Mouse (Mus musculus) thymus, postnatal 4 days (tissue): ENCODE measurements around the gene Atoh7.

ENCODE experiments used
- DNase-seq: peaks from one replicate; pipeline ENCODE4 v3.0.0; 2021

The Atoh7 gene

DNA sequence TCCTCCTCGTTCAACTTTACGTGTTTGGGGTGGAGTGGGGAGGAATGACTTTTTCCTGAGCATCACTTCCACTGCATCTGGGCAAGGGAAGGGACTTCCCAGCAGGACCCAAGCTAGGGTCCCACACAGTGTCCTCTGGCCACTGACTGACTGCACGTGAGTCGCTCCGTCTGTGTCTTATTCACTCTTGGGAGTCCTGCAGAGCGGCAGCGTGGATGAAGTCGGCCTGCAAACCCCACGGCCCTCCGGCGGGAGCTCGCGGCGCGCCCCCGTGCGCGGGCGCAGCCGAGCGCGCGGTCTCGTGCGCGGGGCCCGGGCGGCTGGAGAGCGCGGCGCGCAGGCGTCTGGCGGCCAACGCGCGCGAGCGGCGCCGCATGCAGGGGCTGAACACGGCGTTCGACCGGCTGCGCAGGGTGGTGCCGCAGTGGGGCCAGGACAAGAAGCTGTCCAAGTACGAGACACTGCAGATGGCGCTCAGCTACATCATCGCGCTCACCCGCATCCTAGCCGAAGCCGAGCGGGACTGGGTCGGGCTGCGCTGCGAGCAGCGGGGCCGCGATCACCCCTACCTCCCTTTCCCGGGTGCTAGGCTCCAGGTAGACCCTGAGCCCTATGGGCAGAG is 601 bp downstream of the Atoh7 start:
- DNase-seq, result peak; percentile 64

DNA sequence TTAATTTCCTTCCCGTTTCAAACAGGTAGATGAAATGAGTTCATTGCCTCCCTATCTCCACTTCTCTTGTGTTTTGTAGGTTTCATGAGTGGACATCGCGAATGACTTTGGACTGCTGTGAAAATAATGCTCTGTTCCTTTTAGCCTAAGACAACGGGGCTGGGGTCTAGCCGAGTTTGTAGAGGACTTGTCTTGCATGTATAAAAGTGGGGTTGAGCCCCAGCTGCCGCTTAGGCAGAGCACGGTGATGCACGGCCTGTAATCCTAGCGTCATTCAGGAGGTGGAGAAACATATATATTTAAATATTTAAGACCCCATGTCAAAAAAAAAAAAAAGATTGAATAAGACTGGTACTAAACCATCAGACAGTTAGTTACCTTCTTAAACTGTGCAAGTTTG is 1.2 kb downstream of the Atoh7 start:
- DNase-seq, result no peak

DNA sequence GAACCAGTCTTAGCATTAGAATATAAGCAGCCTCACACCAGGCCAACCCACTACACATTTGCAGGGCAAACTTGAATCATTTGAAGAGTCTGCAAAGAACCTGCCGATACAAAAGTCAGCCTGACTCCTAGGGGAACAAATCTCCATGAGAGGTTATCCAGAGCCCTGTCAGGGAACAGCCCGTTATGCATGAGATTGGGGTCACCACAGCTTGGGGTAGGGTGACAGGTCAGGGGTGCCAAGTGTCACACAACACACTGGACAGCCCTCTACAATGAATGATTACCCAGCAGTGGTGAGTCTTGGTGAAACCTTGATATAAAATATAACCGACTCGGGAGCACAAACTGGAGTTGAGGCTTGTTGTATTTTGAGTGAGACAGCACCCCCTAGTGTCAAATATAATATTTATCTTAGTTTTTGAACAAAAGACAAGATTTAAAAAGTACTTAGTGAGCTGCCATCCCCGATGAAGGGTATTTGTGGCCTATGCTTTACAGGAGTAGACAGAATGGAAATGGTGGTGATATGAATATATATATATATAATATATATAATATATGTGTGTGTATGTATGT is 13.7 kb downstream of the Atoh7 start:
- no peak for DNase-seq

DNA sequence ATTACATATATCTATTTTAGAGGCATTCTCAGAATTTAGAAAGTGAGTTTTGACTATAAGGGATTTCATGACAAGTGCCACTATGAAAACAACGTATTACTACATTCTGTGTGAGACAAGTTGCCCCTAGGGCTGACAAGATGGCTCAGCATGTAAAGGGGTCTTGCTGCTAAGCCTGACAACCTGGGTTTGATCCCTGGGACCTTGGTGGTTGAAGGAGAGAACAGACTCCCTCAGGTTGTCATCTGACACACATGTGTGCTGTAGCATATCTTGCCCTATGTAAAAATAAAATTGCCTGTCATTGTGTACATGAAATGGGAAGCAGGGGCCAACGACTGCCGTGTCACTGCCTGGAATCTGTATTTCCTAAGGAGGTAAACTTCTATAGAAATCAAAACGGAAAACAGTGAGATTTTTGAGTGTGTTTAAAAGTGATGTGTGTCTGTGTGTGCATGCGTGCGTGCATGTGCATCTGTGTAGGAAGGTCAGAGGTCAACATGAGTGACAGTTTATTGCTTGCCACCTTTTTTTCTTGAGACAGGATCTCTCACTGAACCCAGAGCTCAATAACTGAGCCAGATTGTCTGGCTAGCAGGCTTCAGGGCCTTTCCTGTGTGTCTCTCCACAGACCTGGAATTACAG is 14.4 kb downstream of the Atoh7 start:
- DNase-seq, result no peak

DNA sequence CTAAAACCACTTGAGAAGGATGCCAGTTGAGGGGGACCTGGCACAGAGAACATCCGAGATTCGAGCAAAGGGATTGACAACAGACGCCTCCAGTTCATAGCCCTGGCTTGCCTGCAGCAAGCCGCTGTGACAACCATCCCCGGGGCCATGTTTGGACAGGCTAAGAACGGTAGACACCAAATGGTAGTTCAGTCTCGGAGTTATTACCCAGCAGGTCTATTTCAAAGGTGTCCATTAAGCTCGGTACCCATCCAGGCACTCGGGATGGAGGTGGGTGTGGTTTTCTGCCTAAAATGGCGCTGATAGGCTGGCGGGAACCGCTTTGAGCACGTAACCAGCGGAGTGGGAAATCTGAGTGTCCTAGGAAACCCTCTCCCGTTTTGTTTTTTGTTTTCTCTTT is 16.4 kb downstream of the Atoh7 start:
- DNase-seq, result no peak

DNA sequence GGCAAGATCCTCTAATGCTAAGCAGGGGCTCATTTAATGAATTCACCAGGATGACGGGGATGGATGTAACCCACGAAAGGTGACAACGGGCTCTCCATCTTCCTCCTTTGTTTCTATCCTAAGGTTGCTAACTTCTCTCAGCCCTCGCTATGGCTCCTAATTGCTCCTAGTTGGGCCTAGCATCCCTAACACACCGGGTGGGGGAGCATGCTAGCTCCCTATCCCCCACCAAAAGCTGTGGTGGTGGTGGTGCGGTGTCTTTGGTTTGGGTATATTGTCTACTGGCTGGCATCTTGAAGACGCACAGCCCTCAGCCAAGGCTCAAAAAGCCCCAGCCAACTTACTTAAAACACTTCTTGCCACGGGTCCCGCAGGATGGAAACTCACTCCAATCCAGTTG is 16.9 kb downstream of the Atoh7 start:
- DNase-seq, result no peak

DNA sequence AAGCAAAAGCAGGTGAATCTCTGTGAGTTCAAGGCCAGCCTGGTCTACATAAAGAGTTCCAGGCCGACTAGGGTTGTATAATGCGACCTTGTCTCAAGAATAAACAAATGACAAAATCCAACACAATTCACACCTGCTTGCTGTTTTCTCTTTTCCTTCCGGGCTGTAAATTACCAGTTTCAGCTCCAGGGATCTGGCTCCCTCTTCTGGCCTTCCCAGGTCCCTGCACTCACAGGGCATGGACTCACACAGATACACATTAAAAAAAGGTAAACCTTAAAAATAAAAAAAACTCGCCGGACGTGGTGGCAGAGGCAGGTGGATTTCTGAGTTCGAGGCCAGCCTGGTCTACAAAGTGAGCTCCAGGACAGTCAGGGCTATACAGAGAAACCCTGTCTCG is 18.1 kb downstream of the Atoh7 start:
- DNase-seq, result no peak

DNA sequence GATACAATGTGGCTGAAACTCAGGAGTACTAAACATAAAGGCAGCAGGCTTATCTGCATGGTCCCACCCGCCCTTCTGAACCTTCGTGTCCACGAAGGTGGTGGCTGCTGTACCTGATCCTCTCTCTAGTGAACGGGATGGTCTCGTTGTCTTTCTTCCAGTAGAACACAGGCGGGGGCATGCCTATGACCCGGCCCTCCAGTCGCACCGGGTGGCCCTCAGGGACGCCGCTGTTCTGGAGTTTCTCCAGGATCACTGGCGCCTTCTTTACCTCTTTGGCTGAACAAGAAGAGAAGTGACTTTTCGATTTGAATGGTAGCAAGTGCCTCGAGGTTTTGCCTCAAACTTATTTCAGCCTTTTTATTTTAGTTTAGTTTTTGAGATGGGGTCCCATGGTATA is 20.5 kb downstream of the Atoh7 start:
- DNase-seq, result no peak

DNA sequence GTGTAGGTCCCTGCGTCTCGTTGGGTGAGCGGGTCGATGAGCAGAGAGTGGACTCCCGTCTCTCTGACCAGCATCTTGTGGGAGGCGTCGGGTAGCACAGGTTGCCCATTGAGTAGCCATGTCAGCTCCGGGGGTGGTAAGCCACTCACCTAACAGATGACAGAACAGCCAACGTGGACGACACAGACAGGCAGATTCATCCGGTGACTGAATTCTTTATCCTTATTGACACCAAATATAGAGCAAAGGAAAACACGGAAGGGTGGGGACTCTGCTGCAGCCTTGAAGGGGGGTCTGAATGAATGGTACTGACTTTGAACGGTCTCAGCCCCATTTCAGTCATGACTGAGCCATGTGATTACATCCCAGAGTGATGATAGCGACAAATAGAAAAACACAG is 22.5 kb downstream of the Atoh7 start:
- DNase-seq, result no peak

DNA sequence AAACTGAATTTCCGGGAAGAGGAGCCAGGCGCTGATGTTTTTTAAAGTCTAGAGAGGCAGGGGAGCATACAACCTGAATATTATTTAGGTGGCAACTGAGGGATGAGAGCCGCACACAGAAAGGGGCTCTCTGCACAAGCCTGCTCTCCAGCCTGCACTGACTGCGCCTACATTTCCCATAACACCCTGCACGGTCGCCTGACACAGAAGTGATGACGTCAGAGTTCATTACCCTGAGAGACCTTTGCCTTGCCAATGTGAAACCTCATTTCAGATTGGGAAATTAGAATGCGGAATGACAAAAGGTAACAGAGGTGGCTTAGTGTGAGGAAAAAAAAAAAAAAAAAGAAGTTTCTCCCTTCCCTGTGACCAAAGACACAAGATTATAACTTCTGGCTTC is 23.1 kb downstream of the Atoh7 start:
- DNase-seq, result peak; percentile 38

DNA sequence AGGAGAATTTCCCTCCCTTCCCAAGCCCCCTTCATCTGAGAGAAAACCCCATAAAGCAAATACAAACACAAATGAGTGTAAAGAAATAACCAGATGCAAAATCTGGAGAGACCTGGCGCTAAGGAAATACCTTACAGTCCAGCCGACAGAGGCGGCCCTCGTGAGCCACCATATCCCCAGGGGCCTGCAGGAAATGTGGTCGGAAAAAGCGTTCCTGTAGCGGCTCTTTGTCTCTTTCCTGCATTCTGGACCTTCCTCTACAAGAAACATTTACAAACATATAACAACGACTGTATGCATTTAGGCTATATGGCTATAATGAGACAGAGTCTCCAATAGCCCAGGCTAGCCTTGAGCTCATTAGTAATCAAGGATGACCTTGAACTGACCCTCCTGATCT is 23.7 kb downstream of the Atoh7 start:
- DNase-seq, result no peak

DNA sequence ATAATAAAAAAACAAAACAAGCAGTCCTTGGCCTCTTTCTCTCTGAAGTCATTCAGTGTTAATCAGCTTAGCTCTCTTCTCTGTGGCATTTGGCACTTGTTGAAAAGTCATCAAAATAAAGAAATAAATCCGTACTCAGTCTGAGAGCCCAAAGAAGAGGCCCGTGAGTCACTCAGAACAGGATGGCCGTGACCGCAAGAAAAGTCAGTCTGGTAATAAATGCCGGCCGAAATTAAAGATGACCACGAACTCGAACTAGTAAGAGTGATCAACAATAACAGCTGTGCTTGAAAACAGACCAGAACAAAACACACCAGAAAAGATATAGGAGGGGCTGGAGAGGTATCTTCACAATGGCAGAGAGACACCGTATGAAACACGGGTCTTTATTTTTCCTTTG is 24.6 kb downstream of the Atoh7 start:
- no peak for DNase-seq

DNA sequence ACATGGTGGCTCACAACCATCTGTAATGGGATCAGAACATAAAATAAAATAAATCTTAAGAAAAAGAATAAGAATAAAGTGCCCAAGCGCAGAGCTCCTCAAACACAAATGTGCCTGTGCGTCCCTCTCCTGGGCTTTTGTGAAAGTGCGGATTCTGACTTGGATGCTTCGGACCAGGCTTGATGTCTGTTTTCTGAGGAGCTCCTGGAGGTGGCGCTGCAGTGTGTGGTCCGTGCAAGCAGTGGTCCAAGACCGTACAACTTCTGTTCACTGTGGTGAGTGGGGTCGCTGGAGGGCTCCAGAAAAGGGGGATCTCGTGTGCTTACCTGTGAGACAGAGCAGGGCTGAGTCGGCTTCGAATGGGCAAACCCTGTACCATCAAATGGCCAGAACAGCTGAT is 25.9 kb downstream of the Atoh7 start:
- DNase-seq, result peak; percentile 21

DNA sequence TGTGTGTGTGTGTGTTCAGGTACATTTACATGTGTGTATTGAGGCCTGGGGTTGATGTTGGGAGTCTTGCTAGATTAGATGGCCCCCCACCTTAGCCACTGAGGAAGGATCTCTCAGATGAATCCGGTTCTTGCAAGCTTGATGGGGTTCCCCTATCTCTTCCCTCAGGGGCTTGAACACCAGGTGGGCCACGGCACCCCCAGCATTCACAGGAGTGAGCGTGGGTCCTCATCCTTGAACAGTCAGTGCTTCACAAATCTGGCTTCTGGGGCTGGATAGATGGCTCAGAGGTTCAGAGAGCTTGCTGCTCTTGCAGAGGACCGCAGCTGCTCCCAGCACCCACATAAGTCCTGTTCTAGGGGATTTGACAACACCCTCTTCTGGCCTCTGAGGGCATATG is 26.7 kb downstream of the Atoh7 start:
- DNase-seq, result no peak

DNA sequence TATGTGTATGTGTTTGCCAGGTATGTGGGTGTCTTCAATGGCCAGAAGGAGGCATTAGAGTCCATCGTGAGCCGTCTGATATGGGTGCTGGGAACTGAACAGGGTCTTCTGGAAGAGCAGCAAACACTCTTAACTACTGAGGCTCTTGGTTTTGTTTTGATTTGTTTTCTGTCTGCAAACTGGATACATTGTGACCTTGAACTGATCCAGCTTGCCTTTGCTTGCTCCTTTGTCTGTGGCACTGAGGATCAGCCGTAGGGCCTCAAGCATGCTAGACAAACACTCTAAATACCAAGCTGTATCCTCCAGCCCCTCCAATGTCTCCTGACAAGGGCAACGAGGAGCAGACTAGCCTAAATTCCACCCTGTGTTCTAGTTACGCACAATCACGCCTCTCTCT is 27.7 kb downstream of the Atoh7 start:
- no peak for DNase-seq

DNA sequence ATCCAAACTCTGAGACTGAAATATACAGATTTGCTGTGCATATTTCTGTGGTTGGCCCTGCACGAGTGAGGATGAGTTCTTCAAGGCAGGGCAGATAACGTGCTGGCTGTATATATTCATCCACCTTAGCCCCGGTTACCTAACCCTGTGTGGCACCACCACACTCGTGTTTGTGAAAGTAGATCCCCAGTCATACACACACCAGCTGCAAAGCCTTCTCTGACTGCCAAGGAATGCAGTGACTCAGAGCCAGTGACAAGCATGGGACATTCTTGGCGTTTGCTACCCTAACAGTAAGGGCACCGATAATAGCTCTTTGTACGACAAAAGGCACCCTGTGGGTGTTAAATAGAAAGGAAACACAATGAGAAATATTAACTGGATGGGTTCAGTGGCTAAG is 28.8 kb downstream of the Atoh7 start:
- no peak for DNase-seq

DNA sequence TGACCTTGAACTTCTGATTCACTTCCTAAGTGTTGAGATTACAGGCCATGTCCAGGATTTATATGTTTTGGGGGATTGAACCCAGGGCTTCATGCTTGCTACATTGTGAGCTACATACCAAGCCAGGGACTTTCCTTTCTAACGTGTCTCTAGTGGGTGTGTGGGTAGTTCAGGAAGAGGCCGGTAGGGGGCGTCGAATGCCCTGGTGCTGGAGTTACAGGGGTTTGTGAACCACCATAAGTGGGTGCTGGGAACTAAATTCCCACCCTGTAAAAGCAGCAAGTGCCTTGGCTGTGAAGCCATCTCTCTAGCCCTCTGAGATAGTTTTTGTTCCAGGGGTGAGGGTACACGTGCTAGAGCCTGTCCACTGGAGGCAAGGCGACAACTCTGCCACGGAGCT is 31.0 kb downstream of the Atoh7 start:
- no peak for DNase-seq

DNA sequence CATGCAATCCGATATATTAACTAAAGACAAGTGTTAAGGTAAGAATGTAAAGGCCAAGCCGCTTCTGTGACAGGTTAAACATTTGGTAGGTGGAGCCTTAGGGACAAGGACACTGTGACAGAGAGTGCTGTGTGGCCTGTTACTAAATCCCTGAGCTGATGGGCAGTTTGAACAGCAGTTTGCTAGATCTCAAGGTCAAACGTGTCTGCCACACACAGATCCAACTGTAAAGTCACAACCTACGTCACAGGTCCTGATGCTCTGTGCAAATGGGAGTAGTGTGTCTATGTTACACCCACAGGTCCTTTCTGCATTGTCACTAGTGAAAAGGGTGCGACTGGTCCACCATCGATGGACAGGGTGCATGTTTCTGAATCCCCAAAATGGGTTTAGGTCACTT is 32.9 kb downstream of the Atoh7 start:
- no peak for DNase-seq

DNA sequence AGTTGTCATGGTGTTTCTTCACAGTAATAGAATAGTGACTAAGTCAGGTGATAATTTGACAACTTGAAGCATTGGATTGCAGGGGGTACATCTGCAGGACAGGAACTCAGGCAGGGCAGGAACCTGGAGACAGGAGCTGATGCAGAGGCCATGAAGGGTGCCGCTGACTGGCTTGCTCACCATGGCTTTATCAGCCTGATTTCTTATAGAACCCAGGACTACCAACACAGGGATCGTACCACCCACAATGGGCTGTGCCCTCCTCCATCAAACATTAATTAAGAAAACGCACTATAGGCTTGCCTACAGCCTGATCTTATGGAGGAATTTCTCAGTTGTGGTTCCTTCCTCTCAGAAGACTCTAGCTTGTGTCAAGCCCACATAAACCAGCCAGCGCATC is 33.9 kb downstream of the Atoh7 start:
- no peak for DNase-seq

DNA sequence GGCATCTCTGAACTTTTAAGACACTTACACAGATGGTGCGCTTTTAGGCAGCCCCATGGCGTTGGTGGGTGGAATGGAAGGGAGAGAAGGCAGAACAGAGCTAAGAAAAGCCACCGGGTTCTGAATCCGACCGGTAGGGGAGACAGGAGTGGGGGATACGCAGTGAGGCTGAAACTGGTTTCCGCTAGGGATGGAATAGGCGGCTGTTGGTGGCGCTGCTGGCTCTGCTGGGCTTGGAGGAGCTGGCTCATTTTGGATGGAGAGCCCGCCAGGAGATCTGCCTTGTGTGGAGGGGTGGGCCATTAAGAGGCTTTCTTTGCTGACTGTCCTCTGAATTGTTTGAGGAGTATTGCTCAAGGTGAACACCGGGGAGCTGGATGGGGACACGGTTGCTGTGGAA is 36.2 kb downstream of the Atoh7 start:
- no peak for DNase-seq

DNA sequence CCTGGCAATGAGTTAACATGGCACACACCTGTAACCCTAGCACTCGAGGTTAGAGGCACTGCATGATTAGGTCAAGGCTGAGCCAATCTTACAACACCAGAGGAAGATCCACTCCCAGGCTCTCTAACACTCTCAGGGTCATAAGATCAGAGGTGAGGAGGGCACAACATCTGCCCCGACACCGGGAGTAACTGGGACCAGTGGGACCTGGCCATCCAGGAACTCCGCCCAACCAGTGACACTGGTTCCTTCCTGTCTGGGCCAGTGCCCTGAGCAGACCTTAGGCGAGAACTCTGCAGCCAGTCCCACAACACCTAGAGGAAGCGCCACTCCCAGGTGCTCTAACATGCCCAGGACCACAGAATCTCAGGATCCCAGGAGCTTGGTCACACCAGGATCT is 37.0 kb downstream of the Atoh7 start:
- no peak for DNase-seq

DNA sequence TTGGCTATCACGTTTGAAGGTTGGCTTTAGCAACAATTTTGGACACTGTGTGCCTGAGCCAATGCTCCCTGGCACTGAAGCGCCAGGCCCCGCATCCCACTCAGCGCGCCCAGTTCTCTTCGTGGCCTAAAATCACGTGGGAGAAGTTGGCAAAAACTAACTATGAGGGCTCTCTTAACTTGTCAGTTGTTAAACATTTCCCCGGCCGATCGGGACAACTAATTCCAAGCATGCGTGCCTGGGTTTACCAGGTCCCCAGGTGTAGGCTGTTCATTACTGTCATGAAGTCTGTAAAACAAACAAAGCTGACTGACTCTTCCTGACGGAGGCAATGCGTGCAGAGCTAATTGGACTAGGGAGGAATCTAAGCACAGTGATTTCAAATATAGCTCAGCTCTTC is 43.2 kb downstream of the Atoh7 start:
- no peak for DNase-seq
